Mouse (Mus musculus) kidney, embryonic 14.5 days (tissue): ENCODE data around the gene Map3k1. TPM values are rescaled to one million over a fixed set of nuclear protein-coding genes. Genes with fewer than 3 reads are reported as not detected.
A peak's percentile ranks its signal among the peaks of the same experiment; 100 is the strongest.

Source experiments
- ATAC-seq: fragments of 200-750 bp; cut with Nextera tagmentation; 2 replicates; pipeline ENCODE4 v1.8.0; 2017; ENCODE audit warnings: moderate number of reproducible peaks, mild to moderate bottlenecking, moderate TSS enrichment, moderate library complexity; ENCODE audit not compliant: low FRiP score, low TSS enrichment
- H3K27ac ChIP-seq: fragments of 300-500 bp; sonication (generic); 2 replicates; pipeline ENCODE4 v1.5.1; 2014; ENCODE audit warnings: low read depth, mild to moderate bottlenecking, low read length, moderate library complexity, mixed read lengths
- H3K27me3 ChIP-seq: fragments of 300-500 bp; sonication (generic); 2 replicates; pipeline ENCODE4 v1.6.1; 2014; ENCODE audit warnings: mild to moderate bottlenecking, low read length; ENCODE audit not compliant: control insufficient read depth, insufficient read depth
- H3K36me3 ChIP-seq: fragments of 300-500 bp; sonication (generic); 2 replicates; pipeline ENCODE4 v1.6.1; 2014; ENCODE audit warnings: low read length, mixed read lengths; ENCODE audit not compliant: control insufficient read depth, insufficient read depth
- H3K4me1 ChIP-seq: fragments of 300-500 bp; sonication (generic); 2 replicates; pipeline ENCODE4 v1.6.1; 2014; ENCODE audit warnings: low read length, mixed read lengths; ENCODE audit not compliant: control insufficient read depth, insufficient read depth
- H3K4me2 ChIP-seq: fragments of 300-500 bp; sonication (generic); replicated peaks from 2 replicates; pipeline ENCODE4 v1.6.1; 2014; ENCODE audit warnings: low read depth, mild to moderate bottlenecking, low read length
- H3K4me3 ChIP-seq: fragments of 300-500 bp; sonication (generic); 2 replicates; pipeline ENCODE4 v1.5.1; 2014; ENCODE audit warnings: mild to moderate bottlenecking, low read length
- H3K9ac ChIP-seq: fragments of 300-500 bp; sonication (generic); 2 replicates; pipeline ENCODE4 v1.6.1; 2014; ENCODE audit warnings: low read depth, mild to moderate bottlenecking, low read length, moderate library complexity
- H3K9me3 ChIP-seq: fragments of 300-500 bp; sonication (generic); 2 replicates; pipeline ENCODE4 v1.6.1; 2016; ENCODE audit warnings: low read length; ENCODE audit not compliant: control insufficient read depth
- WGBS: fragments of 180-500 bp; shearing (Covaris S2); extraction: QIAGEN DNeasy Blood & Tissue Kit; methylation state at CpG from one replicate; pipeline ENCODE4 v1.1.7; 2014; 5-methylcytosine and 5-hydroxymethylcytosine counted together
- polyA plus RNA-seq: library from polyadenylated mRNA; unstranded; fragments of >200 nt; fragmentation: Nextera tagmentation; extraction: Ambion mirVana; gene quantifications from 2 replicates; pipeline ENCODE4 v1.2.1, GENCODE M21; 2014

The Map3k1 gene
- polyA plus RNA-seq, 1 experiment from 2014 or later, result 38.4 TPM

DNA sequence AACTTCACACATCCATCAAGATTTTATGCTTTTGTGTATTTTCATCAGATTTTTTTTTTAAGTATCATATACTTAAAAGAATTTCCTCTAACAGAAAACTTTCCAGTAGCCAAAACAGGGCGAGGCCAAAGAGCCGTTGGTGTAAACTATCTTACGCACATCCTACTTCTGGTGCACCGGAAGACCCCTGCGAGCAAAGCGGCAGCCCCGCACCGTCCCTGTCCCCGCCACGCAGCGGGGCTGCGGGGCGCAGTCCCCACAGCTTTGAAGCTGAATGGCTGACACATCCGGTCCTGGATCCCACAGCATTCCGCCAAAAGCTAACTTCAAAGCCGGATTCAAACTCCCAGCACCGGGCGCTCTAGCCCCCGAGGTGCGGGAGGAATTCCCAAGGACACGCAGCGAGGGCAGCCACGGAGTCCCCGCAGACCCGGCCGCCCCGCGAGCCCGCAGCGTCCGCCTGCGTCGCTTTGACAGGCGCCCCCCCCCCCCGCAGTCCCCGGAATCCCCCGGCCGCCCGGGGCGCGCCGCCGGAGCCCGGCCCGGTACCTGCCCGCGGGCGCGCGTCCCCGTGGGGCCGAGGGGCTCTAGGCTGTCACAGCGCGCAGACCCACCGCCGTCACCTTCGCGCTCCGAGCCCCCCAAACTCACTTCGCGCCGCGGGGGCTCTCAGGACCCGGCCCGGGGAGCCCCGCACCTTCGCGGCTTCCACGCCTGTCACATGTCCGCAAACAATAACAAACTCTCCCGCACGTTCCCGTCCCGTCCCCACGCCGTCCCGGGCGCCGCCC is 1.0 kb downstream of the Map3k1 start:
- Histone ChIP-seq H3K9ac (peak overlapping the region; percentile 99), H3K4me1 (peaks cover 38% of the 10 kb centered on the region), H3K27ac (peak overlapping the region; percentile 98), H3K36me3 (no peaks in the 10 kb centered on the region), H3K27me3 (no peaks in the 10 kb centered on the region), H3K4me2 (peak overlapping the region; percentile 89), H3K9me3 (no peaks in the 10 kb centered on the region), H3K4me3 (peak overlapping the region; percentile 98)
- WGBS, result under 1% methylated on average over 61 of the region's 79 CpGs
- peak; percentile 44; the same call in 1 of the 2 replicates for ATAC-seq

DNA sequence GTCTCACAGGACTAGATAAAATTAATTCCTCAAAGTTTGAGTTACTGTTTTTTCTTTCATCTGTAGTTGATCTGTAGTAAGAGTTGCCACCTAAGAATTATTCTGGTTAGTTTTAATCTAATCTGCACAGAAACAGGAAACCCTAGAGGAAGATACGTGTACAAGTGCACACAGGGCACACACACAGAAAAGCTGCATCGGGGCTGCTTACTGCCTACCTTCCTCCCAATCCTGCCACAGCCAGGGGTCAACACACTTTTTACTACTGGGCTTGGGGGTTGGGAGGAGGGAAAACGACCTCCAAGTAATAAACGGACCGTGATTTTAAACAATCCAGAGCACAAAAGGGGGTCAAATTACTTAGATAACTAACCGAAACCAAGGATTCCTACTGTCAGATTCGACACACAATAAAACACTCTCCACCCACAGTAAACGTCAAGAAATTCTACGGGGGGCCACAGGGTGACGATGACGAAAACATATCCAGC is 1.6 kb downstream of the Map3k1 start:
- Histone ChIP-seq H3K9ac (peak overlapping the region; percentile 99; the same call in 1 of the 2 replicates), H3K4me2 (peak overlapping the region; percentile 89), H3K27me3 (no peaks in the 10 kb centered on the region), H3K27ac (peak overlapping the region; percentile 98; the same call in 1 of the 2 replicates), H3K9me3 (no peaks in the 10 kb centered on the region), H3K4me1 (peaks cover 43% of the 10 kb centered on the region), H3K4me3 (peak overlapping the region; percentile 98), H3K36me3 (no peaks in the 10 kb centered on the region)
- WGBS, result 0% methylated on average over 11 of the region's 11 CpGs
- ATAC-seq, result no peak

DNA sequence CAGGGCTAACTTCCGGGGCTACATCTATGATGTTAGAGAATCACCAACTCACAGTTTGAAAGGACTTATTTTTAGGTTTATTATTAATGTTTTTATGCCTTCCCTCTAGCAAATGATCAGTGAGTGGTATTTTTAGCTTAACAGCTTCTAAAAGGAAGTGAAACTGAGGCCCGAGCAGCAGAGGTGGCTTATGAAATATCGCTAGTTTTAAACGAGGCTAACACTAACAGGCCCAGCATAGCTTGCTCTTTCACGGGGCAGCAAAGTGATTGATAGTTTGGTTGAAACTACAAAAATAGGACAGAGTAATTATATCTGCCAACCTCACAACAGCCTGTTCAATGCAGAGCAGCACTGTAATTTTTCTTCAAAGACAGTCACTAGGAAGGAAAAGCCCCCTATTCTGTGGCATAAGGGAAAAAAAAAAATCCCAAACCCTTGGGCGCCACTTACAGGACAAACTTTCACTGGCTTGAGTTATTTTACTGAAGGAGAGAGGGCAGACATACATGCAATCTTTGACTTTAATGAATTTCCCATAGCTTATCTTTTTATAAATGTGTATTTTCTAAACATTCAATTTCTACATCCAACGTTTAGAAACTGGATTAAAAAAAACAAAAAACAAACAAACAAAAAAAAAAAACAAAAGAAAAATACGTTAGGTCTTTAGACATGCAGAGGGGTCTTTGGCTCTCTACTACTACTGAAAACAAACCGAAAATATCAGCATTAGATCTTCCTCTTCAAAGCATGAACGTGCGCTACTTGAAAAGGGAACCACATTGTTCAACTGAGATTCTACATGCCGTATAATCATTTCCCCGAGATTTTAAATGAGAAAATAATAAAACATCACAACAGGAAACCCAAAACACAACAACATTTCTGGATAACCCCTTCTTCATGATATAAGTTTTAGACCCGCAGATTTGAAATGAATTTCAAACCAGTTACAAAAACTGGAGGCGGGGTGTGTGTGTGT is 2.8 kb downstream of the Map3k1 start:
- Histone ChIP-seq H3K27me3 (no peaks in the 10 kb centered on the region), H3K27ac (peak overlapping the region; percentile 71; the same call in 1 of the 2 replicates), H3K9me3 (no peaks in the 10 kb centered on the region), H3K4me1 (peaks cover 54% of the 10 kb centered on the region), H3K9ac (peak overlapping the region; percentile 13; the same call in 1 of the 2 replicates), H3K4me2 (peak overlapping the region; percentile 89), H3K4me3 (peak overlapping the region; percentile 98; the same call in 1 of the 2 replicates), H3K36me3 (no peaks in the 10 kb centered on the region)
- no peak for ATAC-seq
- WGBS, result 42% methylated on average over 15 of the region's 15 CpGs

DNA sequence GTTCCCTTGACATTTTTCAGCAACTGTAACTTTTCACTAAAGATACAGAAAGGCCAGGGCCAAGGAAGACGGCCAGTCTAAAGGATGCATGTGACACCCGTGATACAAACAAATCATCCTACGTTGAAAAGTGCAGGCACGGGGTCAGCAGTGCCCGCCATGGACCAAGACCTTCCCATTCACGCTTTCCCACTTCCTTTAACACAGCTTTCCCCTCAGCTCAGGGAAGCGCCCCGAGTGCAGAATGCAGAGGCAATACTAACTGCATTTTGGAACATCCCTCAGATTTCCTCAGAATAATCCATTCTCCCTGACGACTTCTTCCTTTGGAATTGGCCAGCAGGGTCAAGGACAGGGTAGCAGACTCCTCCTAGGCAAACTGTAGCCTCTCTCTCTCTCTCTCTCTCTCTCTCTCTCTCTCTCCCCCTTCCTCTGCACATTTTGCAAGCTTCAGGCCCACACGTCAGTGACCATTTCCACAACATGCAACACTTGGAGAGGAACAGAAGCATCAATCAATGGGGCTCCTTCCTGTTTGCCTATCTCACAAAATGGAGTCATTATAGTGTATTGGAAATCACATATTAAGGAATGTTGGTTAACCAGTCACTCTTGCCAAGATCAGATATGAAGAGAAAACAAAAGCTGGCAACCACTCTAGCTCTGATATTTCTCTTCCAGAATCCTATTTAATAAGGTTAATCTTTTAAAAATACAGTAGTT is 3.7 kb downstream of the Map3k1 start:
- Histone ChIP-seq H3K27ac (peak overlapping the region; percentile 71; the same call in 1 of the 2 replicates), H3K4me2 (peak overlapping the region; percentile 24; the same call in 1 of the 2 replicates), H3K9ac (peak overlapping the region; percentile 18; the same call in 1 of the 2 replicates), H3K4me3 (peak overlapping the region; percentile 3; the same call in 1 of the 2 replicates), H3K4me1 (peaks cover 62% of the 10 kb centered on the region), H3K27me3 (no peaks in the 10 kb centered on the region), H3K36me3 (no peaks in the 10 kb centered on the region), H3K9me3 (no peaks in the 10 kb centered on the region)
- WGBS, result 48% methylated on average over 10 of the region's 10 CpGs
- ATAC-seq, result no peak

DNA sequence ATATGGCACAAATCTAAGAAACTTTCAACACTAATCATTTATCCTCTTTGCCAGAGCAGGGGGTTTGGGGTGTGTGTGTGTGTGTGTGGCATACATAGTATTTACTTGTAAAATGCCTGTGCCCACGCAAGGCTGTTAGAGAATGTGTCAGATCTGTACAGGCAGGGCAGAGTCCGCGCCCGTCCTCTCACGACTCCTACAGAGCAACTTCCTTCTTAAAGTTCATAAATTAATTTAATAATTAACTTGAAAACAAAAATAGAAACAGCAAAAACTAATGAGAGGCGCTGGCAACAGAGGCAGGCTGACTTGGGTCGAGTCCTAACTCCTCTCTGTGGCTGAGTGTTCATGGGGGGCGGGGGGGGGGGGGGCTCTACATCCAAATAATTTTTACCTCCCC is 4.6 kb downstream of the Map3k1 start:
- Histone ChIP-seq H3K9me3 (no peaks in the 10 kb centered on the region), H3K4me3 (no peak overlapping the region), H3K4me1 (peaks cover 64% of the 10 kb centered on the region), H3K27me3 (no peaks in the 10 kb centered on the region), H3K4me2 (peak overlapping the region; percentile 18; the same call in 1 of the 2 replicates), H3K9ac (no peak overlapping the region), H3K27ac (peak overlapping the region; percentile 71; the same call in 1 of the 2 replicates), H3K36me3 (no peaks in the 10 kb centered on the region)
- ATAC-seq, result no peak
- WGBS, result 45% methylated on average over 8 of the region's 8 CpGs

DNA sequence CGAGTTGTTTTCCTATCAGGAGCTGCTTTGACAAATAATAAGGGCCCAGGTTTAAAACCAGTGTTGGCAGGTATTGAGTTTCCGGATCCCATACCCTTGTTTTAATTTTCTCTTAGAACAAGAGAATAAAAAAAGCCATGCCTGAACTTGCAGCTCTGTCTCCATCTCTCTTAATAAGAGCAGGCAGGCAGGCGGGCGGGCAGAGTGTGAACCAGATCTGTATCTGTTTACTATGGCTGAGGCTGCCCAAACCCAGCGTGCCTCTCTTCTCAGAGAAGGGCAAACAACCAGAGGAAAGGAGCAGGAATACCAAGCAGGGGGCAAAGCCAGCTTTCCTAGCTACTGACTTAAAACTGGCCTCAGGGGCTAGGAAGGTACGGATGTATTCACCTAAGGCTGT is 5.3 kb downstream of the Map3k1 start:
- no peak for ATAC-seq
- WGBS, result 58% methylated on average over 6 of the region's 6 CpGs
- H3K9ac ChIP-seq, result no peak overlapping the region
- H3K4me1 ChIP-seq, result peaks cover 71% of the 10 kb centered on the region
- no peaks in the 10 kb centered on the region for H3K9me3 ChIP-seq
- peak overlapping the region; percentile 18; the same call in 1 of the 2 replicates for H3K4me2 ChIP-seq
- H3K36me3 ChIP-seq, result no peaks in the 10 kb centered on the region
- no peaks in the 10 kb centered on the region for H3K27me3 ChIP-seq
- H3K4me3 ChIP-seq, result no peak overlapping the region
- peak overlapping the region; percentile 12; the same call in 1 of the 2 replicates for H3K27ac ChIP-seq

DNA sequence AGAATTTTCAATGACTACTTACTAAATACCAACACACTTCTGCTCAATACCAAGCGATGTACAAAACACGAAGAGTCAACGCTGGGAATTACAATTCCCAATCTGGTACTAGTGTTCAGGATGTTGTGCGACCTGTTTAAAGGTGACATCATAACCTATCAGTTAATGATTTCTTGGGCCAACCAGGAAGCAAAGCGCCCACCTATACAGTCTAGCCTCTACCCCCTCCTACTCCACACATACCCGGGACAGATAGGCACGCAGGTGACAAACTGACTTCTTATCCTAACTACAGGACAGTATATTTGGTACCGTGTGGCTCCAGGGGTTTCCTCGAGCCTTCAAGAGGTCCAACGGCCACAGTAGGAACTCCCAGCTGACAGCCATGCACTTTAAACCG is 5.9 kb downstream of the Map3k1 start:
- no peak for ATAC-seq
- H3K4me1 ChIP-seq, result peaks cover 77% of the 10 kb centered on the region
- 73% methylated on average over 11 of the region's 11 CpGs for WGBS

DNA sequence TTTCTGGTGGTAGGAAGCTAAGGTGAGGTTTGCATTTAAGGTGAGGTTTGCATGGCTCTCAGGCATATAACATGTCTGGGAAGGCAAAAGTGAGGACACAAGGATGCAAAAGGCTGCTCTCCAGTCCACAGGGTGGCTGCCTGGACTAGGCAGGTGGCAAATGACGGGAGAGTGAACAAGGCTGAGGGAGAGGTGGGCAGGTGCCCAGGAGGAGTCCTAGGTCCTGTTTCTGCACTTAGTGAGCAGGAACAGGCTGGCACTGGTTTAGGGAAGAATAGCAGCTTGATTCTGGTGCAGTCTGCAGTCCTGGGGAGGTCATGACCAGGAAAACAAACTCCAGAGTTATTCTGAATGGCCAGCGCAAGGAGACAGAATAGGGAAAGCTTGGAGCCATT is 6.5 kb downstream of the Map3k1 start:
- no peaks in the 10 kb centered on the region for H3K27me3 ChIP-seq
- no peak overlapping the region for H3K27ac ChIP-seq
- H3K9me3 ChIP-seq, result no peaks in the 10 kb centered on the region
- no peaks in the 10 kb centered on the region for H3K36me3 ChIP-seq
- H3K9ac ChIP-seq, result no peak overlapping the region
- no peak overlapping the region for H3K4me3 ChIP-seq
- H3K4me1 ChIP-seq, result peaks cover 83% of the 10 kb centered on the region
- no peak for ATAC-seq
- H3K4me2 ChIP-seq, result no peak overlapping the region
- 60% methylated on average over 2 of the region's 2 CpGs for whole genome bisulfite sequencing

More for the DNA sequence above, 5.9 kb downstream of the Map3k1 start:
- H3K9me3 ChIP-seq, result no peaks in the 10 kb centered on the region
- no peak overlapping the region for H3K9ac ChIP-seq
- no peak overlapping the region; the same call in 1 of the 2 replicates for H3K4me2 ChIP-seq
- no peak overlapping the region for H3K4me3 ChIP-seq
- no peaks in the 10 kb centered on the region for H3K27me3 ChIP-seq
- H3K27ac ChIP-seq, result peak overlapping the region; percentile 12; the same call in 1 of the 2 replicates
- no peaks in the 10 kb centered on the region for H3K36me3 ChIP-seq
